Mouse (Mus musculus) G1E (cell line): ENCODE measurements at regions not wholly inside any gene's neighbourhood (a gene's known extent, or its start where the extent isn't known, plus 50 kb on each side); places are given as distances from the start of the nearest gene placed in this dataset.

Source experiments
- CTCF ChIP-seq: IDR thresholded peaks from 2 replicates; pipeline ENCODE4 v1.5.1; 2012; ENCODE audit warnings: low read depth, low read length, inconsistent platforms, mixed read lengths
- GATA1 ChIP-seq: IDR thresholded peaks from 2 replicates; pipeline ENCODE4 v1.6.1; 2012; ENCODE audit warnings: borderline replicate concordance, low read length, inconsistent platforms, mixed read lengths

GRCm38 (mm10) chr13:35379500-35379899, 280.1 kb upstream of the Cdyl start:
- TF ChIP-seq CTCF = no peak
- no peak for TF ChIP-seq GATA1
